Comparison of ENCODE assay signal across 11 mouse cellular contexts in genomic region chr6:131360693-131361092, GRCm38 (mm10). TPM values are rescaled to one million over a fixed set of nuclear protein-coding genes. Genes with fewer than 3 reads are reported as not detected.
DNase-seq lines count a peak whose midpoint lies in the region; ATAC-seq and TF ChIP-seq lines count a peak whose summit lies in the region.
"Had no signal": no experiment of that assay in that cellular context is flagged by ENCODE, and none has a peak within 500 bp of the region (broad histone marks: within the 10 kb centered on the region; RNA-seq: fewer than 3 reads in every experiment).

No protein-coding gene starts in this region.

- H3K27ac ChIP-seq in lung, embryonic 14.5 days (ENCODE audit: low read depth) = no peak overlapping the region
- H3K27ac ChIP-seq in forebrain, embryonic 16.5 days (ENCODE audit: low read length) = no peak overlapping the region
- H3K27ac ChIP-seq: embryonic facial prominence, embryonic 12.5 days; hindbrain, embryonic 15.5 days had no signal

- no peak overlapping the region for H3K4me2 ChIP-seq in lung, embryonic 14.5 days
- no peak overlapping the region for H3K4me2 ChIP-seq in forebrain, embryonic 16.5 days (ENCODE audit: low read length)
- H3K4me2 ChIP-seq: embryonic facial prominence, embryonic 12.5 days; hindbrain, embryonic 15.5 days had no signal

- H3K4me3 ChIP-seq in lung, embryonic 14.5 days (ENCODE audit: low read depth, low read length) = no peak overlapping the region
- no peak overlapping the region for H3K4me3 ChIP-seq in forebrain, embryonic 16.5 days (replicated peaks; ENCODE audit: low read length)
- H3K4me3 ChIP-seq: embryonic facial prominence, embryonic 12.5 days; hindbrain, embryonic 15.5 days had no signal

- WGBS in lung, embryonic 14.5 days = 66% methylated on average over 5 of the region's 5 CpGs
- 85% methylated on average over 5 of the region's 5 CpGs for WGBS in forebrain, embryonic 16.5 days

- H3K36me3 ChIP-seq in lung, embryonic 14.5 days (ENCODE audit: insufficient read depth) = peaks cover 19% of the 10 kb centered on the region
- H3K36me3 ChIP-seq in forebrain, embryonic 16.5 days (ENCODE audit: control insufficient read depth, insufficient read depth) = 0 out of 2 replicates have a peak, but pooled peaks cover 2% of the 10 kb centered on the region

- DNase-seq in adrenal gland, postnatal 10 days = peak; percentile 20
- no peak for DNase-seq in adrenal gland, adult 2 months
- peak; percentile 19 for DNase-seq in lung, embryonic 14.5 days
- no peak for DNase-seq in lung, postnatal 14 days
- DNase-seq in natural killer cell, adult 2 months (ENCODE audit: low spot score in 2 of 2) = peak; percentile 40 to 51
- DNase-seq in urinary bladder, postnatal 36 days (ENCODE audit: low spot score in 2 of 2) = no peak
- DNase-seq: thymus, postnatal 4 days had no signal

- ATAC-seq in lung, embryonic 14.5 days (ENCODE audit: insufficient read depth) = peak; percentile 71; the same call in 1 of the 2 replicates
- peak; percentile 49 for ATAC-seq in erythroid progenitor cell, adult 5-6 weeks (replicated peaks; ENCODE audit: low FRiP score, poor library complexity, severe bottlenecking)
- ATAC-seq in forebrain, embryonic 16.5 days = no peak

- H3K27me3 ChIP-seq in lung, embryonic 14.5 days (ENCODE audit: insufficient read depth, low read length) = no peaks in the 10 kb centered on the region
- H3K27me3 ChIP-seq in forebrain, embryonic 16.5 days (replicated peaks; ENCODE audit: control insufficient read depth, insufficient read depth, low read length) = no peaks in the 10 kb centered on the region
- H3K27me3 ChIP-seq: embryonic facial prominence, embryonic 12.5 days; hindbrain, embryonic 15.5 days had no signal

- no peak overlapping the region for H3K9ac ChIP-seq in lung, embryonic 14.5 days
- H3K9ac ChIP-seq in forebrain, embryonic 16.5 days (replicated peaks; ENCODE audit: low read depth, low read length) = no peak overlapping the region
- H3K9ac ChIP-seq: embryonic facial prominence, embryonic 12.5 days; hindbrain, embryonic 15.5 days had no signal

- no peaks in the 10 kb centered on the region for H3K4me1 ChIP-seq in lung, embryonic 14.5 days (ENCODE audit: insufficient read depth)
- no peaks in the 10 kb centered on the region for H3K4me1 ChIP-seq in forebrain, embryonic 16.5 days (replicated peaks; ENCODE audit: control insufficient read depth, insufficient read depth, low read length)
- H3K4me1 ChIP-seq: embryonic facial prominence, embryonic 12.5 days; hindbrain, embryonic 15.5 days had no signal

- H3K9me3 ChIP-seq in lung, embryonic 14.5 days (ENCODE audit: low read depth, low read length) = no peaks in the 10 kb centered on the region
- H3K9me3 ChIP-seq in forebrain, embryonic 16.5 days (ENCODE audit: control insufficient read depth, low read length) = no peaks in the 10 kb centered on the region
- H3K9me3 ChIP-seq: embryonic facial prominence, embryonic 12.5 days; hindbrain, embryonic 15.5 days had no signal

- TF ChIP-seq CTCF in lung, embryonic 14.5 days (IDR thresholded peaks at IDR 0.05; ENCODE audit: low read depth) = no peak

RNA-seq across cellular contexts. Expression of gene Styk1, which starts 7.3 kb away (rescaled TPM):
- under 1 TPM; 0.36 to 0.67 TPM for total RNA-seq in adrenal gland, postnatal 10 days (2021)
- total RNA-seq in adrenal gland, adult 2 months (2021) = under 1 TPM; 0.12 to 0.52 TPM
- polyA plus RNA-seq in adrenal gland, adult 2 months (2012; rRNA removed) = 0.17 TPM in 1 of 2 replicates, not detected in the other
- polyA plus RNA-seq in lung, embryonic 14.5 days (2014; fragmentation: Nextera tagmentation; extraction: Ambion mirVana) = 1.5 and 1.7 TPM in 2 replicates
- total RNA-seq in erythroid progenitor cell, adult 5-6 weeks (2015; ENCODE audit: low replicate concordance) = not detected in 2 replicates
- total RNA-seq in erythroid progenitor cell, adult 5-6 weeks (2017; ENCODE audit: low replicate concordance) = 1.9 TPM in 1 of 2 replicates, not detected in the other
- polyA plus RNA-seq in forebrain, embryonic 16.5 days (2015; fragmentation: Nextera tagmentation; extraction: Ambion mirVana) = 4.1 and 7.1 TPM in 2 replicates

RNA-seq across cellular contexts. Expression of gene Ybx3, which starts 27.6 kb away (rescaled TPM):
- 100 to 1,000 TPM; 245 to 254 TPM for total RNA-seq in adrenal gland, postnatal 10 days (2021)
- 100 to 1,000 TPM; 187 to 267 TPM for total RNA-seq in adrenal gland, adult 2 months (2021)
- polyA plus RNA-seq in adrenal gland, adult 2 months (2012; rRNA removed) = 60.1 and 184 TPM in 2 replicates
- polyA plus RNA-seq in lung, embryonic 14.5 days (2014; fragmentation: Nextera tagmentation; extraction: Ambion mirVana) = 59.1 and 65.1 TPM in 2 replicates
- total RNA-seq in erythroid progenitor cell, adult 5-6 weeks (2015; ENCODE audit: low replicate concordance) = 426 and 461 TPM in 2 replicates
- total RNA-seq in erythroid progenitor cell, adult 5-6 weeks (2017; ENCODE audit: low replicate concordance) = 493 and 501 TPM in 2 replicates
- polyA plus RNA-seq in forebrain, embryonic 16.5 days (2015; fragmentation: Nextera tagmentation; extraction: Ambion mirVana) = 17.6 and 21.3 TPM in 2 replicates

Comparison
In these comparisons a context has a peak if more than half of its experiments do, and no peak if none do; other contexts are left out.
1. DNase-seq: peak in adrenal gland, postnatal 10 days (single experiment), lung, embryonic 14.5 days (single experiment) and natural killer cell, adult 2 months (2 of 2); none in adrenal gland, adult 2 months (single experiment), lung, postnatal 14 days (single experiment) and urinary bladder, postnatal 36 days (0 of 2).